Mouse (Mus musculus) MEL (cell line): Measurements from ENCODE around the gene Calhm2. TPM values are rescaled to one million over a fixed set of nuclear protein-coding genes. Genes with fewer than 3 reads are reported as not detected.

ENCODE experiments used
- DNase-seq: peaks from one replicate; pipeline ENCODE4 v3.0.0; 2011; ENCODE audit warnings: low read depth, low spot score
- H3K27ac ChIP-seq: 2 replicates; pipeline ENCODE4 v1.5.1; 2012; ENCODE audit warnings: low read depth, mild to moderate bottlenecking, control low read depth, low read length, moderate library complexity; ENCODE audit not compliant: control insufficient read depth
- H3K27me3 ChIP-seq, 2 experiments: fragments of 150-350 bp in 1 of 2; sonication (generic) in 1 of 2; 2 replicates each; pipeline ENCODE4 v1.6.1; 2012; ENCODE audit warnings: low read length in 2 of 2, mild to moderate bottlenecking in 2 of 2, improper control_type of control experiment in 1 of 2, moderate library complexity in 1 of 2; ENCODE audit not compliant: insufficient read depth in 2 of 2, control insufficient read depth in 1 of 2
- H3K36me3 ChIP-seq, 2 experiments: 2 replicates each; pipeline ENCODE4 v1.6.1; 2012 to 2014; ENCODE audit warnings: low read length in 2 of 2, improper control_type of control experiment in 1 of 2, inconsistent platforms in 1 of 2, mild to moderate bottlenecking in 1 of 2; ENCODE audit not compliant: insufficient read depth in 2 of 2, control insufficient read depth in 1 of 2
- H3K4me1 ChIP-seq, 2 experiments: fragments of 150-350 bp in 1 of 2; sonication (generic) in 1 of 2; 2 replicates each; pipeline ENCODE4 v1.6.1; 2012; ENCODE audit warnings: low read length in 2 of 2, improper control_type of control experiment in 1 of 2, mild to moderate bottlenecking in 1 of 2; ENCODE audit not compliant: insufficient read depth in 2 of 2, control insufficient read depth in 1 of 2
- H3K4me3 ChIP-seq, 2 experiments: fragments of 150-350 bp in 1 of 2; sonication (generic) in 1 of 2; 2 replicates each; pipeline ENCODE4 v1.5.1; 2012; ENCODE audit warnings: low read depth in 2 of 2, low read length in 2 of 2, mild to moderate bottlenecking in 2 of 2, moderate library complexity in 2 of 2, control low read depth in 1 of 2, improper control_type of control experiment in 1 of 2; ENCODE audit not compliant: control insufficient read depth in 1 of 2, insufficient read depth in 1 of 2
- H3K79me2 ChIP-seq: 2 replicates; pipeline ENCODE4 v1.6.1; 2012; ENCODE audit warnings: mild to moderate bottlenecking, low read length, moderate library complexity; ENCODE audit not compliant: control insufficient read depth, poor library complexity, insufficient read depth
- H3K9ac ChIP-seq: 2 replicates; pipeline ENCODE4 v1.6.1; 2012; ENCODE audit warnings: low read depth, mild to moderate bottlenecking, control low read depth, low read length, moderate library complexity; ENCODE audit not compliant: control insufficient read depth, poor library complexity, severe bottlenecking
- H3K9me3 ChIP-seq: fragments of 150-350 bp; sonication (generic); replicated peaks from 2 replicates; pipeline ENCODE4 v1.6.1; 2012; ENCODE audit warnings: mild to moderate bottlenecking, low read length, improper control_type of control experiment, moderate library complexity; ENCODE audit not compliant: insufficient read depth
- CHD1 ChIP-seq: IDR thresholded peaks from 2 replicates; pipeline ENCODE4 v1.6.1; 2012; ENCODE audit warnings: low read depth, mild to moderate bottlenecking, inconsistent platforms, low read length, improper control_type of control experiment
- CHD2 ChIP-seq: IDR thresholded peaks from 2 replicates; pipeline ENCODE4 v1.6.1; 2011; ENCODE audit warnings: low read length, improper control_type of control experiment
- CTCF ChIP-seq, 3 experiments: IDR thresholded peaks in 2 of 3; conservative IDR thresholded peaks in 1 of 3; 2 replicates each; pipeline ENCODE4 v1.5.1; 2011 to 2012; ENCODE audit warnings: low read length in 3 of 3, low read depth in 2 of 3, mild to moderate bottlenecking in 2 of 3, improper control_type of control experiment in 1 of 3, inconsistent platforms in 1 of 3, mixed read lengths in 1 of 3, moderate library complexity in 1 of 3; ENCODE audit not compliant: control insufficient read depth in 1 of 3, insufficient read depth in 1 of 3, poor library complexity in 1 of 3, severe bottlenecking in 1 of 3
- ELF1 ChIP-seq: IDR thresholded peaks from 2 replicates; pipeline ENCODE4 v1.6.1; 2014; ENCODE audit warnings: low read depth, mild to moderate bottlenecking, inconsistent platforms, low read length, improper control_type of control experiment, moderate library complexity
- ETS1 ChIP-seq: IDR thresholded peaks from 2 replicates; pipeline ENCODE4 v1.6.1; 2012; ENCODE audit warnings: low read depth, mild to moderate bottlenecking, inconsistent platforms, low read length, improper control_type of control experiment, moderate library complexity
- JUND ChIP-seq: IDR thresholded peaks from 2 replicates; pipeline ENCODE4 v1.6.1; 2011; ENCODE audit warnings: low read depth, mild to moderate bottlenecking, improper control_type of control experiment, low read length
- KAT2A ChIP-seq: conservative IDR thresholded peaks from 2 replicates; pipeline ENCODE4 v1.6.1; 2012; ENCODE audit warnings: low read depth, low read length, improper control_type of control experiment, inconsistent platforms
- MAFK ChIP-seq: IDR thresholded peaks from 2 replicates; pipeline ENCODE4 v1.6.1; 2011; ENCODE audit warnings: low read depth, mild to moderate bottlenecking, low read length, improper control_type of control experiment, borderline replicate concordance
- MEF2A ChIP-seq: IDR thresholded peaks from 2 replicates; pipeline ENCODE4 v1.6.1; 2014; ENCODE audit warnings: low read depth, mild to moderate bottlenecking, inconsistent platforms, low read length, improper control_type of control experiment; ENCODE audit not compliant: poor library complexity, insufficient replicate concordance, severe bottlenecking; ENCODE audit errors: extremely low read depth
- MXI1 ChIP-seq: IDR thresholded peaks from 2 replicates; pipeline ENCODE4 v1.6.1; 2011; ENCODE audit warnings: mild to moderate bottlenecking, low read depth, low read length, improper control_type of control experiment
- MYC ChIP-seq: IDR thresholded peaks from 2 replicates; pipeline ENCODE4 v1.6.1; 2011; ENCODE audit warnings: low read depth, mild to moderate bottlenecking, low read length, improper control_type of control experiment, moderate library complexity
- SIN3A ChIP-seq: IDR thresholded peaks from 2 replicates; pipeline ENCODE4 v1.6.1; 2012; ENCODE audit warnings: low read length, improper control_type of control experiment, inconsistent platforms
- TAL1 ChIP-seq: IDR thresholded peaks from 2 replicates; pipeline ENCODE4 v1.6.1; 2012; ENCODE audit warnings: mild to moderate bottlenecking, inconsistent platforms, low read length, moderate library complexity, mixed read lengths
- TCF12 ChIP-seq: IDR thresholded peaks from 2 replicates; pipeline ENCODE4 v1.6.1; 2014; ENCODE audit warnings: low read depth, mild to moderate bottlenecking, inconsistent platforms, low read length, improper control_type of control experiment, moderate library complexity
- USF2 ChIP-seq, 2 experiments: IDR thresholded peaks; 2 replicates each; pipeline ENCODE4 v1.6.1; 2011 to 2012; ENCODE audit warnings: improper control_type of control experiment in 2 of 2, low read length in 2 of 2, borderline replicate concordance in 1 of 2, inconsistent platforms in 1 of 2, low read depth in 1 of 2, mild to moderate bottlenecking in 1 of 2; ENCODE audit not compliant: insufficient read depth in 1 of 2
- ZC3H11A ChIP-seq: IDR thresholded peaks from 2 replicates; pipeline ENCODE4 v1.6.1; 2012; ENCODE audit warnings: low read depth, mild to moderate bottlenecking, inconsistent platforms, low read length, improper control_type of control experiment
- ZNF384 ChIP-seq: IDR thresholded peaks from 2 replicates; pipeline ENCODE4 v1.6.1; 2012; ENCODE audit warnings: low read depth, mild to moderate bottlenecking, inconsistent platforms, low read length, improper control_type of control experiment
- polyA plus RNA-seq, 2 experiments: library from polyadenylated mRNA; stranded (reverse) in 1 of 2; unstranded in 1 of 2; fragments of >175 nt in 1 of 2; fragments of >200 nt in 1 of 2; gene quantifications; 2 replicates each; pipeline versions ENCODE4 v1.2.1 to v1.2.4; 2012; ENCODE audit warnings: low replicate concordance in 2 of 2, low read depth in 1 of 2; ENCODE audit not compliant: insufficient read length in 2 of 2, insufficient read depth in 1 of 2, missing spikeins in 1 of 2
- total RNA-seq: library from RNA; depleted of rRNA; stranded (reverse); fragments of 300-350 nt; gene quantifications from 2 replicates; pipeline ENCODE4 v1.2.3, GENCODE M21; 2012

The Calhm2 gene
- total and polyA plus RNA-seq, 3 experiments = 11.1 to 11.2 TPM; not detected in 1

DNA sequence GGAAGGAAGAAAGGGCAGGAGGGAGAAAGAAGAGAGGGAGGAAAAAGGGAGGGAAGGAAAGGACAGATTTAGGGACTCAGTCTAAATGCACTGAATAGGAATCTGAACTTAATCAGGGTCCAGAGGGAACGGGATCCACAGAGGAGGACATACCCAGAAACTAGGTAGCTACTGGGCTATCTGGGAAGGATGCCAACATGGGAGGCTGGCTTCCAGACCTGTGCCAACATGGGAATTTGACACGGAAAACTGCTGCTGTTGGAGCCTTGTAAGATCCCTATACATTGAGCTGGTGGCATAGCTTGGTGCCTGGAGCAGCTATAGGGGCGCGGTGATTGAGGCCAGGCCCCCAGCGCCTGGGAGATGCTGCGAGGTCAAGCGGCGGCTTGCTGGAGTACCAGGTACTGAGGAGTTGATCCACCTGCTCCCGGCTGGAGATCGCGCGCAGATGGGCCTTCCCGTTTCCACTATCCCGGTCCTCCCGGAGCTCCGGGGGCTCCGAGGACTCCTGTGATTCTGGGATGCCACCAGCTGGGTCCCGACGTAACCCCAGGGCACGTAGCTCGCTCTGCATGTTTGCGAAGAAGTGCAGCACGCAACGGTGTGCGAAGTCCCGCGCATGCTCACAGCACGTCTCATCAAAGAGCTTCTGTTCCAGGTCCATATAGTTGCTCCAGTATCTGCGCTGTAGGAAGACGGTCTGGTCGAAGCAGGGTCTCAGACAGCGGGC is 13.4 kb upstream of the Calhm2 start:
- peaks cover 17% of the 10 kb centered on the region in 2 experiments for H3K27me3 ChIP-seq
- H3K36me3 ChIP-seq = no peaks in the 10 kb centered on the region
- no peaks in the 10 kb centered on the region for H3K4me1 ChIP-seq
- H3K27ac ChIP-seq = no peak overlapping the region
- no peak overlapping the region for H3K9ac ChIP-seq
- no peaks in the 10 kb centered on the region for H3K9me3 ChIP-seq
- TF ChIP-seq TCF12 (no peak), ZC3H11A (no peak), CTCF (IDR thresholded peaks at IDR 0.05 in 2 of 3, conservative IDR thresholded peaks at IDR 0.05 in 1 of 3; ENCODE audit: control insufficient read depth in 1 of 3, insufficient read depth in 1 of 3, low read depth in 2 of 3, low read length in 3 of 3, poor library complexity in 1 of 3, severe bottlenecking in 1 of 3) (no peak), ETS1 (no peak), MXI1 (no peak), MEF2A (no peak), SIN3A (no peak)
- TF ChIP-seq, all 39 proteins: peak for 0
- DNase-seq = no peak
- no peaks in the 10 kb centered on the region for H3K79me2 ChIP-seq
- H3K4me3 ChIP-seq = no peak overlapping the region

DNA sequence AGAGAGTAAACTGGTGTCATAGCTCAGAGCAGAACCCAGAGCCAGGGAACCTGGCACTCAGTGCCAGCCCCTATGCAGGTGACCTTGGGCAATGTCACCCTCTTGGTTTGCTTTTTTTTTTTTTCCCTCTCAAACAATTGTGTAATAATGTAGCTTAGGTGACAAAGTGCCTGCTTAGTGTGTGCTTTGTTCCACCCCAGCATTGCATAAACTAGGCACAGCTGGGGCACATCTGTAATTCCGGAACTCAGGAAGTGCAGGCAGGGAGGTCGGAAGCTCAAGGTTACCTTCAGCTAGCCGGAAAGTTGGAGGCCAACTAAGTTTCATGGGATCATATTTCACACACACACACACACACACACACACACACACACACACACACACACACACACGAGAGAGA is 11.8 kb upstream of the Calhm2 start:
- Histone ChIP-seq H3K36me3 (no peaks in the 10 kb centered on the region), H3K27ac (no peak overlapping the region), H3K79me2 (no peaks in the 10 kb centered on the region), H3K27me3 (peaks cover 10 to 12% of the 10 kb centered on the region in 2 experiments), H3K4me1 (no peaks in the 10 kb centered on the region), H3K4me3 (no peak overlapping the region), H3K9ac (no peak overlapping the region), H3K9me3 (no peaks in the 10 kb centered on the region)
- TF ChIP-seq ELF1 = no peak
- no peak for TF ChIP-seq TAL1
- TF ChIP-seq CHD2 = no peak
- no peak for TF ChIP-seq CTCF (IDR thresholded peaks at IDR 0.05 in 2 of 3, conservative IDR thresholded peaks at IDR 0.05 in 1 of 3; ENCODE audit: control insufficient read depth in 1 of 3, insufficient read depth in 1 of 3, low read depth in 2 of 3, low read length in 3 of 3, poor library complexity in 1 of 3, severe bottlenecking in 1 of 3)
- no peak for TF ChIP-seq ZNF384
- no peak for TF ChIP-seq USF2 (IDR thresholded peaks at IDR 0.05; ENCODE audit: borderline replicate concordance in 1 of 2, insufficient read depth in 1 of 2, low read depth in 1 of 2, low read length in 2 of 2)
- TF ChIP-seq CHD1 = no peak
- no peak for TF ChIP-seq MAFK
- TF ChIP-seq JUND = no peak
- no peak for TF ChIP-seq MYC
- TF ChIP-seq KAT2A = no peak
- no peak for TF ChIP-seq SIN3A
- no peak for DNase-seq
